Mouse (Mus musculus): ENCODE data around the gene Panx3. TPM values are rescaled to one million over a fixed set of nuclear protein-coding genes. Genes with fewer than 3 reads are reported as not detected.

Panx3 gene
- polyA plus RNA-seq, 1 experiment from 2014 or later = not detected

GRCm38 (mm10) chr9:37626103-37626567, 42.9 kb downstream of the Panx3 start:
- Histone ChIP-seq H3K9ac (ENCODE audit: low read length) (no peak overlapping the region), H3K27ac (ENCODE audit: low read depth) (no peak overlapping the region), H3K9me3 (ENCODE audit: control insufficient read depth, low read length) (no peaks in the 10 kb centered on the region), H3K27me3 (replicated peaks; ENCODE audit: control insufficient read depth, insufficient read depth, low read length) (no peaks in the 10 kb centered on the region), H3K4me1 (replicated peaks; ENCODE audit: control insufficient read depth, insufficient read depth, low read length) (no peaks in the 10 kb centered on the region), H3K4me2 (ENCODE audit: low read length) (no peak overlapping the region), H3K4me3 (ENCODE audit: low read depth, low read length) (no peak overlapping the region), H3K36me3 (ENCODE audit: control insufficient read depth, insufficient read depth, low read length) (no peaks in the 10 kb centered on the region)
- DNase-seq (ENCODE audit: low spot score) (no peak), ATAC-seq (replicated peaks; ENCODE audit: low FRiP score, low TSS enrichment, low read depth) (no peak)
- WGBS = 15% methylated on average over 3 of the region's 3 CpGs

GRCm38 (mm10) chr9:37625641-37626040, 43.4 kb downstream of the Panx3 start:
- DNase-seq (ENCODE audit: low spot score) (no peak), ATAC-seq (replicated peaks; ENCODE audit: low FRiP score, low TSS enrichment, low read depth) (no peak)
- WGBS = 35% methylated on average over 7 of the region's 7 CpGs

GRCm38 (mm10) chr9:37625129-37625528, 43.9 kb downstream of the Panx3 start:
- H3K9me3 ChIP-seq (ENCODE audit: control insufficient read depth, low read length) = no peaks in the 10 kb centered on the region
- H3K4me2 ChIP-seq (ENCODE audit: low read length) = no peak overlapping the region
- H3K4me1 ChIP-seq (replicated peaks; ENCODE audit: control insufficient read depth, insufficient read depth, low read length) = no peaks in the 10 kb centered on the region
- no peak overlapping the region for H3K9ac ChIP-seq (ENCODE audit: low read length)
- H3K4me3 ChIP-seq (ENCODE audit: low read depth, low read length) = no peak overlapping the region
- 64% methylated on average over 3 of the region's 3 CpGs for WGBS
- DNase-seq (ENCODE audit: low spot score) (no peak), ATAC-seq (replicated peaks; ENCODE audit: low FRiP score, low TSS enrichment, low read depth) (no peak)
- H3K36me3 ChIP-seq (ENCODE audit: control insufficient read depth, insufficient read depth, low read length) = no peaks in the 10 kb centered on the region
- H3K27me3 ChIP-seq (replicated peaks; ENCODE audit: control insufficient read depth, insufficient read depth, low read length) = no peaks in the 10 kb centered on the region
- no peak overlapping the region for H3K27ac ChIP-seq (ENCODE audit: low read depth)

More at GRCm38 (mm10) chr9:37625641-37626040, 43.4 kb downstream of the Panx3 start:
- Histone ChIP-seq H3K27me3 (replicated peaks; ENCODE audit: control insufficient read depth, insufficient read depth, low read length) (no peaks in the 10 kb centered on the region), H3K4me3 (ENCODE audit: low read depth, low read length) (no peak overlapping the region), H3K27ac (ENCODE audit: low read depth) (no peak overlapping the region), H3K4me2 (ENCODE audit: low read length) (no peak overlapping the region), H3K4me1 (replicated peaks; ENCODE audit: control insufficient read depth, insufficient read depth, low read length) (no peaks in the 10 kb centered on the region), H3K9me3 (ENCODE audit: control insufficient read depth, low read length) (no peaks in the 10 kb centered on the region), H3K36me3 (ENCODE audit: control insufficient read depth, insufficient read depth, low read length) (no peaks in the 10 kb centered on the region), H3K9ac (ENCODE audit: low read length) (no peak overlapping the region)

GRCm38 (mm10) chr9:37624502-37624901, 44.5 kb downstream of the Panx3 start:
- no peak for ATAC-seq (replicated peaks; ENCODE audit: low FRiP score, low TSS enrichment, low read depth)
- H3K27me3 ChIP-seq (replicated peaks; ENCODE audit: control insufficient read depth, insufficient read depth, low read length) = no peaks in the 10 kb centered on the region
- WGBS = 87% methylated on average over 1 of the region's 1 CpGs

GRCm38 (mm10) chr9:37623981-37624380, 45.1 kb downstream of the Panx3 start:
- ATAC-seq (replicated peaks; ENCODE audit: low FRiP score, low TSS enrichment, low read depth) (no peak), DNase-seq (ENCODE audit: low spot score) (no peak)
- no peaks in the 10 kb centered on the region for H3K36me3 ChIP-seq (ENCODE audit: control insufficient read depth, insufficient read depth, low read length)
- H3K9me3 ChIP-seq (ENCODE audit: control insufficient read depth, low read length) = no peaks in the 10 kb centered on the region
- H3K4me1 ChIP-seq (replicated peaks; ENCODE audit: control insufficient read depth, insufficient read depth, low read length) = no peaks in the 10 kb centered on the region
- no peak overlapping the region for H3K9ac ChIP-seq (ENCODE audit: low read length)
- H3K27me3 ChIP-seq (replicated peaks; ENCODE audit: control insufficient read depth, insufficient read depth, low read length) = no peaks in the 10 kb centered on the region
- H3K27ac ChIP-seq (ENCODE audit: low read depth) = no peak overlapping the region
- H3K4me2 ChIP-seq (ENCODE audit: low read length) = no peak overlapping the region
- 70% methylated on average over 3 of the region's 3 CpGs for WGBS
- no peak overlapping the region for H3K4me3 ChIP-seq (ENCODE audit: low read depth, low read length)

More at GRCm38 (mm10) chr9:37624502-37624901, 44.5 kb downstream of the Panx3 start:
- Histone ChIP-seq H3K27ac (ENCODE audit: low read depth) (no peak overlapping the region), H3K9ac (ENCODE audit: low read length) (no peak overlapping the region), H3K4me2 (ENCODE audit: low read length) (no peak overlapping the region), H3K4me3 (ENCODE audit: low read depth, low read length) (no peak overlapping the region), H3K9me3 (ENCODE audit: control insufficient read depth, low read length) (no peaks in the 10 kb centered on the region), H3K36me3 (ENCODE audit: control insufficient read depth, insufficient read depth, low read length) (no peaks in the 10 kb centered on the region), H3K4me1 (replicated peaks; ENCODE audit: control insufficient read depth, insufficient read depth, low read length) (no peaks in the 10 kb centered on the region)
- DNase-seq (ENCODE audit: low spot score) = no peak

- no peak overlapping the region for H3K4me3 ChIP-seq (ENCODE audit: low read depth, low read length)
- H3K4me1 ChIP-seq (replicated peaks; ENCODE audit: control insufficient read depth, insufficient read depth, low read length) = no peaks in the 10 kb centered on the region
- no peak overlapping the region for H3K27ac ChIP-seq (ENCODE audit: low read depth)
- no peak overlapping the region for H3K9ac ChIP-seq (ENCODE audit: low read length)
- H3K36me3 ChIP-seq (ENCODE audit: control insufficient read depth, insufficient read depth, low read length) = no peaks in the 10 kb centered on the region
- WGBS = 81% methylated on average over 6 of the region's 6 CpGs
- no peaks in the 10 kb centered on the region for H3K27me3 ChIP-seq (replicated peaks; ENCODE audit: control insufficient read depth, insufficient read depth, low read length)
- DNase-seq (ENCODE audit: low spot score) = no peak
- ATAC-seq (replicated peaks; ENCODE audit: low FRiP score, low TSS enrichment, low read depth) = no peak
- H3K4me2 ChIP-seq (ENCODE audit: low read length) = no peak overlapping the region
- no peaks in the 10 kb centered on the region for H3K9me3 ChIP-seq (ENCODE audit: control insufficient read depth, low read length)
Observed at GRCm38 (mm10) chr9:37621290-37621689, 47.7 kb downstream of the Panx3 start.

GRCm38 (mm10) chr9:37616770-37617169, 52.3 kb downstream of the Panx3 start:
- no peak overlapping the region for H3K9ac ChIP-seq (ENCODE audit: low read length)
- ATAC-seq (replicated peaks; ENCODE audit: low FRiP score, low TSS enrichment, low read depth) = no peak
- H3K4me1 ChIP-seq (replicated peaks; ENCODE audit: control insufficient read depth, insufficient read depth, low read length) = peaks cover 6% of the 10 kb centered on the region
- H3K4me3 ChIP-seq (ENCODE audit: low read depth, low read length) = no peak overlapping the region
- no peak overlapping the region for H3K4me2 ChIP-seq (ENCODE audit: low read length)
- H3K36me3 ChIP-seq (ENCODE audit: control insufficient read depth, insufficient read depth, low read length) = no peaks in the 10 kb centered on the region
- H3K27me3 ChIP-seq (replicated peaks; ENCODE audit: control insufficient read depth, insufficient read depth, low read length) = no peaks in the 10 kb centered on the region
- WGBS = 48% methylated on average over 2 of the region's 2 CpGs
- no peak overlapping the region for H3K27ac ChIP-seq (ENCODE audit: low read depth)
- DNase-seq (ENCODE audit: low spot score) = peak; percentile 54
- H3K9me3 ChIP-seq (ENCODE audit: control insufficient read depth, low read length) = no peaks in the 10 kb centered on the region

- no peak for DNase-seq (ENCODE audit: low spot score)
- no peak overlapping the region for H3K27ac ChIP-seq (ENCODE audit: low read depth)
- no peaks in the 10 kb centered on the region for H3K36me3 ChIP-seq (ENCODE audit: control insufficient read depth, insufficient read depth, low read length)
- no peak for ATAC-seq (replicated peaks; ENCODE audit: low FRiP score, low TSS enrichment, low read depth)
- H3K4me1 ChIP-seq (replicated peaks; ENCODE audit: control insufficient read depth, insufficient read depth, low read length) = peaks cover 6% of the 10 kb centered on the region
- WGBS = 77% methylated on average over 5 of the region's 5 CpGs
- no peak overlapping the region for H3K4me2 ChIP-seq (ENCODE audit: low read length)
- no peak overlapping the region for H3K4me3 ChIP-seq (ENCODE audit: low read depth, low read length)
- no peak overlapping the region for H3K9ac ChIP-seq (ENCODE audit: low read length)
- H3K9me3 ChIP-seq (ENCODE audit: control insufficient read depth, low read length) = no peaks in the 10 kb centered on the region
- H3K27me3 ChIP-seq (replicated peaks; ENCODE audit: control insufficient read depth, insufficient read depth, low read length) = no peaks in the 10 kb centered on the region
Observed at GRCm38 (mm10) chr9:37615220-37615619, 53.8 kb downstream of the Panx3 start.

GRCm38 (mm10) chr9:37614316-37614715, 54.7 kb downstream of the Panx3 start:
- peak overlapping the region; percentile 72; the same call in 1 of the 2 replicates for H3K9ac ChIP-seq (ENCODE audit: low read length)

More at GRCm38 (mm10) chr9:37614316-37614715, 54.7 kb downstream of the Panx3 start:
- no peak for DNase-seq (ENCODE audit: low spot score)
- H3K4me1 ChIP-seq (replicated peaks; ENCODE audit: control insufficient read depth, insufficient read depth, low read length) = peaks cover 6% of the 10 kb centered on the region
- no peaks in the 10 kb centered on the region for H3K36me3 ChIP-seq (ENCODE audit: control insufficient read depth, insufficient read depth, low read length)
- H3K4me3 ChIP-seq (ENCODE audit: low read depth, low read length) = peak overlapping the region; percentile 67; the same call in 1 of the 2 replicates
- H3K9me3 ChIP-seq (ENCODE audit: control insufficient read depth, low read length) = no peaks in the 10 kb centered on the region
- H3K27me3 ChIP-seq (replicated peaks; ENCODE audit: control insufficient read depth, insufficient read depth, low read length) = no peaks in the 10 kb centered on the region
- H3K27ac ChIP-seq (ENCODE audit: low read depth) = no peak overlapping the region
- peak overlapping the region; percentile 73 for H3K4me2 ChIP-seq (ENCODE audit: low read length)
- ATAC-seq (replicated peaks; ENCODE audit: low FRiP score, low TSS enrichment, low read depth) = 0 out of 2 replicates have a peak, but pooled peaks have one; percentile 4
